Mouse (Mus musculus): ENCODE measurements around the gene Mmp11.

DNA sequence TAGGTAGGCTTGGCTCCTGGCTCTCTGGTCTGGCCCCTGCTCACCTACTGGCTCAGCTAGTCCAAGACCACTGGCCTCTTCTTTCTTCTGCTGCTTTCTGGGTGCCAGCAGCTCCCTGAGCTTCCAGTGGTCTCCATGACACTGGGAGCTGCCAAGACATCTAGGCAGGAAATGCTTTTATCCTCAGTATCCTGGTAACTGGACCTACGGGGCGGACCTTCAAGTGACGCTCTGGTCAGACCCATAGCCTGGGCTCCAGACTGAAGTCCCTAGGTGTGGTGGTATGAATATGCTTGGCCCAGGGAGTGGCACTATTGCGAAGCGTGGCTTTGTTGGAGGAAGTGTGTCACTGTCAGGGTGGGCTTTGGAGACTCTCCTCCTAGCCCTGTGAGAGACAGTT, 4.2 kb upstream of the Mmp11 start, which contains the start of gene Gm867:
- TF ChIP-seq CTCF (IDR thresholded peaks at IDR 0.05; ENCODE audit: borderline replicate concordance, extremely low read depth, insufficient read depth, insufficient read length) (no peak), POLR2A (IDR thresholded peaks at IDR 0.05; ENCODE audit: borderline replicate concordance, extremely low read depth, insufficient read depth, insufficient read length, poor library complexity, severe bottlenecking) (no peak)
